Mouse (Mus musculus): ENCODE data around the gene Gm21488.
"Not testable (repeated sequence)": the region's sequence is repeated elsewhere in the genome, so short reads cannot be mapped to it uniquely, and the experiment has no call there.

Gm21488 gene

GRCm38 (mm10) chrY:27521820-27522219 lies at the start of gene Gm21488:
TSS of gene Gm21488 (minus strand) at chrY:27521920.
- not testable (repeated sequence) for DNase-seq

Measured in right cerebral cortex, postnatal 25 days (tissue).